8 mouse cellular contexts compared by ENCODE assay signal in the genomic region with DNA sequence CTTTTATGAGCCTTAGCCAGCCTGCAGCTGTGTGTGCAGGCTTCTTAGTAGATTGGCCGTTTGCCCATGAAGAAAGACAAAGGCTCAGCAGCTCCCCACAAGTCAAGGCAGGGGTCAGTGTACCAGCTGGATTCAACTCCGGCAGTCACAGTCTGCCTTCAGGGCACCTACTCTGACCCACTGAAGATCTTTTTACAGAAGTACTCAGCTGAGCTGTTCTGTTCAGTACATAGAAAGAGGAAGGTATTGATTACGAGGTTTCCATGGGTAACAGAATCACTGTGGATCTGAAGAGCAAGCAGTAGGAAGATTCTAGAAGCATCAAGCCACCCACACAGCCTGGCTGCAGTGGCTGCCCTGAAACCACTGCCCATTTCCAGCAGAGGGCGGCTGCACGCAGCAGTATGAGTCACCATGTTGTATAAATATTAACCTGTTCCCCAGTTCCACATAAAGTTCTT.
DNase-seq lines count a peak whose midpoint lies in the region; ATAC-seq lines count a peak whose summit lies in the region.

No protein-coding gene starts in this region.

- WGBS in midbrain, embryonic 11.5 days, result 58% methylated on average over 5 of the region's 5 CpGs
- WGBS in midbrain, embryonic 10.5 days, result 62% methylated on average over 5 of the region's 5 CpGs
- WGBS in forebrain, embryonic 16.5 days, result 39% methylated on average over 5 of the region's 5 CpGs
- 40% methylated on average over 5 of the region's 5 CpGs for WGBS in midbrain, embryonic 15.5 days

- no peaks in the 10 kb centered on the region for H3K4me1 ChIP-seq in midbrain, embryonic 11.5 days (ENCODE audit: control insufficient read depth, insufficient read depth, low read length)
- H3K4me1 ChIP-seq in midbrain, embryonic 10.5 days, result no peaks in the 10 kb centered on the region
- H3K4me1 ChIP-seq in forebrain, embryonic 16.5 days (replicated peaks; ENCODE audit: control insufficient read depth, insufficient read depth, low read length), result peaks cover 5% of the 10 kb centered on the region
- H3K4me1 ChIP-seq in midbrain, embryonic 15.5 days, result 0 out of 2 replicates have a peak, but pooled peaks cover 3% of the 10 kb centered on the region

- no peaks in the 10 kb centered on the region for H3K27me3 ChIP-seq in midbrain, embryonic 11.5 days (ENCODE audit: control insufficient read depth, insufficient read depth, low read length)
- no peaks in the 10 kb centered on the region for H3K27me3 ChIP-seq in midbrain, embryonic 10.5 days (ENCODE audit: low read depth, poor library complexity, severe bottlenecking)
- no peaks in the 10 kb centered on the region for H3K27me3 ChIP-seq in forebrain, embryonic 16.5 days (replicated peaks; ENCODE audit: control insufficient read depth, insufficient read depth, low read length)
- no peaks in the 10 kb centered on the region for H3K27me3 ChIP-seq in midbrain, embryonic 15.5 days (replicated peaks)

- no peak overlapping the region for H3K27ac ChIP-seq in midbrain, embryonic 11.5 days (ENCODE audit: low read depth, low read length)
- no peak overlapping the region for H3K27ac ChIP-seq in midbrain, embryonic 10.5 days (replicated peaks)
- H3K27ac ChIP-seq in forebrain, embryonic 16.5 days (ENCODE audit: low read length), result peak overlapping the region; percentile 58
- 0 out of 2 replicates have a peak overlapping the region, but pooled peaks have one; percentile 29 for H3K27ac ChIP-seq in midbrain, embryonic 15.5 days

- no peak overlapping the region for H3K9ac ChIP-seq in midbrain, embryonic 11.5 days (ENCODE audit: low read length)
- H3K9ac ChIP-seq in forebrain, embryonic 16.5 days (replicated peaks; ENCODE audit: low read depth, low read length), result no peak overlapping the region
- H3K9ac ChIP-seq in midbrain, embryonic 15.5 days, result no peak overlapping the region

- H3K9me3 ChIP-seq in midbrain, embryonic 11.5 days (ENCODE audit: control insufficient read depth, low read length), result no peaks in the 10 kb centered on the region
- no peaks in the 10 kb centered on the region for H3K9me3 ChIP-seq in midbrain, embryonic 10.5 days (replicated peaks)
- H3K9me3 ChIP-seq in forebrain, embryonic 16.5 days (ENCODE audit: control insufficient read depth, low read length), result no peaks in the 10 kb centered on the region
- H3K9me3 ChIP-seq in midbrain, embryonic 15.5 days, result no peaks in the 10 kb centered on the region

- no peak overlapping the region for H3K4me3 ChIP-seq in midbrain, embryonic 11.5 days (ENCODE audit: low read depth, low read length)
- no peak overlapping the region for H3K4me3 ChIP-seq in midbrain, embryonic 10.5 days
- no peak overlapping the region for H3K4me3 ChIP-seq in forebrain, embryonic 16.5 days (replicated peaks; ENCODE audit: low read length)
- H3K4me3 ChIP-seq in midbrain, embryonic 15.5 days, result no peak overlapping the region

- H3K4me2 ChIP-seq in midbrain, embryonic 11.5 days, result no peak overlapping the region
- no peak overlapping the region for H3K4me2 ChIP-seq in forebrain, embryonic 16.5 days (ENCODE audit: low read length)
- H3K4me2 ChIP-seq in midbrain, embryonic 15.5 days, result no peak overlapping the region

- peak; percentile 74 for ATAC-seq in midbrain, embryonic 11.5 days (ENCODE audit: low FRiP score)
- peak; percentile 88 for ATAC-seq in forebrain, embryonic 16.5 days
- peak; percentile 88 for ATAC-seq in midbrain, embryonic 15.5 days (replicated peaks)

- DNase-seq in midbrain, embryonic 11.5 days (ENCODE audit: low spot score, missing footprints), result no peak
- no peak for DNase-seq in midbrain, embryonic 10.5 days (ENCODE audit: low spot score)
- peak; percentile 25 for DNase-seq in cerebellum, adult 11-12 months
- DNase-seq in kidney, postnatal 36 days, result peak; percentile 65 to 67
- no peak for DNase-seq in c-Kit-positive CD71-positive TER-119-positive erythroid progenitor cells, embryonic 14.5 days (ENCODE audit: low spot score)
- no peak for DNase-seq in layer of hippocampus, adult 8-10 months (ENCODE audit: low spot score in 2 of 2)

- H3K36me3 ChIP-seq in midbrain, embryonic 11.5 days (ENCODE audit: control insufficient read depth, insufficient read depth, low read length), result no peaks in the 10 kb centered on the region; the same call in 1 of the 2 replicates
- H3K36me3 ChIP-seq in midbrain, embryonic 10.5 days, result peaks cover 20% of the 10 kb centered on the region
- H3K36me3 ChIP-seq in forebrain, embryonic 16.5 days (ENCODE audit: control insufficient read depth, insufficient read depth), result peaks cover 7% of the 10 kb centered on the region
- H3K36me3 ChIP-seq in midbrain, embryonic 15.5 days (replicated peaks), result peaks cover 4% of the 10 kb centered on the region; the same call in 1 of the 2 replicates

Comparison
In these comparisons a context has a peak if more than half of its experiments do, and no peak if none do; other contexts are left out.
1. H3K27ac ChIP-seq: peak in forebrain, embryonic 16.5 days (single experiment) and midbrain, embryonic 15.5 days (single experiment); none in midbrain, embryonic 11.5 days (single experiment) and midbrain, embryonic 10.5 days (single experiment).
2. DNase-seq: peak in cerebellum, adult 11-12 months (single experiment) and kidney, postnatal 36 days (2 of 2); none in midbrain, embryonic 11.5 days (single experiment), midbrain, embryonic 10.5 days (single experiment), c-Kit-positive CD71-positive TER-119-positive erythroid progenitor cells, embryonic 14.5 days (single experiment) and layer of hippocampus, adult 8-10 months (0 of 2).
3. Peak in every context shown above with its lines, with median percentiles within 50 percentile points of each other: ATAC-seq.